Mouse (Mus musculus) ES-E14 (cell line): ENCODE results near the gene Dyrk2. TPM values are rescaled to one million over a fixed set of nuclear protein-coding genes. Genes with fewer than 3 reads are reported as not detected.
A peak's percentile ranks its signal among the peaks of the same experiment; 100 is the strongest.

Source experiments
- DNase-seq: peaks from one replicate; pipeline ENCODE4 v3.0.0-alpha.2; 2013; ENCODE audit warnings: low read depth, low spot score
- H3K27ac ChIP-seq: 2 replicates; pipeline ENCODE4 v1.5.1; 2012; ENCODE audit warnings: low read depth, mild to moderate bottlenecking, low read length, moderate library complexity, mixed read lengths; ENCODE audit not compliant: poor library complexity, insufficient read depth, severe bottlenecking
- H3K36me3 ChIP-seq: 2 replicates; pipeline ENCODE4 v1.6.1; 2012; ENCODE audit warnings: mild to moderate bottlenecking, low read length, moderate library complexity, mixed read lengths; ENCODE audit not compliant: control insufficient read depth, poor library complexity, insufficient read depth, severe bottlenecking
- H3K4me1 ChIP-seq, 2 experiments: fragments of 150-350 bp in 1 of 2; sonication (generic) in 1 of 2; 2 replicates each; pipeline ENCODE4 v1.6.1; 2012; ENCODE audit warnings: low read length in 2 of 2, mild to moderate bottlenecking in 1 of 2, mixed read lengths in 1 of 2; ENCODE audit not compliant: control insufficient read depth in 2 of 2, insufficient read depth in 2 of 2, poor library complexity in 1 of 2
- H3K4me3 ChIP-seq, 2 experiments: fragments of 150-350 bp in 1 of 2; sonication (generic) in 1 of 2; 2 replicates each; pipeline ENCODE4 v1.5.1; 2012; ENCODE audit warnings: low read length in 2 of 2, low read depth in 1 of 2, mild to moderate bottlenecking in 1 of 2, mixed read lengths in 1 of 2; ENCODE audit not compliant: insufficient read depth in 1 of 2, poor library complexity in 1 of 2, severe bottlenecking in 1 of 2
- H3K9ac ChIP-seq: 2 replicates; pipeline ENCODE4 v1.6.1; 2012; ENCODE audit warnings: low read depth, mild to moderate bottlenecking, low read length, mixed read lengths; ENCODE audit not compliant: poor library complexity, insufficient read depth, severe bottlenecking
- H3K9me3 ChIP-seq: fragments of 150-350 bp; sonication (generic); 2 replicates; pipeline ENCODE4 v1.6.1; 2012; ENCODE audit warnings: low read depth, mild to moderate bottlenecking, low read length; ENCODE audit not compliant: control insufficient read depth, insufficient read depth
- CHD2 ChIP-seq: IDR thresholded peaks from 2 replicates; pipeline ENCODE4 v1.6.1; 2014; ENCODE audit warnings: mild to moderate bottlenecking, low read depth, low read length, inconsistent platforms
- HCFC1 ChIP-seq: IDR thresholded peaks from 2 replicates; pipeline ENCODE4 v1.6.1; 2012; ENCODE audit warnings: low read length, inconsistent platforms, borderline replicate concordance; ENCODE audit not compliant: insufficient read depth
- MAFK ChIP-seq: IDR thresholded peaks from 2 replicates; pipeline ENCODE4 v1.6.1; 2014; ENCODE audit warnings: mild to moderate bottlenecking, low read depth, low read length, inconsistent platforms; ENCODE audit not compliant: insufficient read depth
- ZC3H11A ChIP-seq: IDR thresholded peaks from 2 replicates; pipeline ENCODE4 v1.6.1; 2012; ENCODE audit warnings: low read depth, mild to moderate bottlenecking, inconsistent platforms, low read length, borderline replicate concordance
- ZNF384 ChIP-seq: IDR thresholded peaks from 2 replicates; pipeline ENCODE4 v1.6.1; 2012; ENCODE audit warnings: low read depth, low read length, inconsistent platforms
- in situ Hi-C, 2 experiments: fragments of 600-800 bp; cut with MboI; formaldehyde crosslinking; loops; one replicate each; pipeline ENCODE4 v1.15.1; 2025; ENCODE audit warnings: low sequenced_read_pairs in 2 of 2, inconsistent platforms in 1 of 2; ENCODE audit not compliant: unreplicated experiment in 2 of 2
- total RNA-seq: library from RNA; depleted of rRNA; stranded (reverse); fragments of 300-350 nt; gene quantifications from 2 replicates; pipeline ENCODE4 v1.2.3, GENCODE M21; 2012

Dyrk2 gene
- total RNA-seq, 1 experiment: 12.1 TPM

DNA sequence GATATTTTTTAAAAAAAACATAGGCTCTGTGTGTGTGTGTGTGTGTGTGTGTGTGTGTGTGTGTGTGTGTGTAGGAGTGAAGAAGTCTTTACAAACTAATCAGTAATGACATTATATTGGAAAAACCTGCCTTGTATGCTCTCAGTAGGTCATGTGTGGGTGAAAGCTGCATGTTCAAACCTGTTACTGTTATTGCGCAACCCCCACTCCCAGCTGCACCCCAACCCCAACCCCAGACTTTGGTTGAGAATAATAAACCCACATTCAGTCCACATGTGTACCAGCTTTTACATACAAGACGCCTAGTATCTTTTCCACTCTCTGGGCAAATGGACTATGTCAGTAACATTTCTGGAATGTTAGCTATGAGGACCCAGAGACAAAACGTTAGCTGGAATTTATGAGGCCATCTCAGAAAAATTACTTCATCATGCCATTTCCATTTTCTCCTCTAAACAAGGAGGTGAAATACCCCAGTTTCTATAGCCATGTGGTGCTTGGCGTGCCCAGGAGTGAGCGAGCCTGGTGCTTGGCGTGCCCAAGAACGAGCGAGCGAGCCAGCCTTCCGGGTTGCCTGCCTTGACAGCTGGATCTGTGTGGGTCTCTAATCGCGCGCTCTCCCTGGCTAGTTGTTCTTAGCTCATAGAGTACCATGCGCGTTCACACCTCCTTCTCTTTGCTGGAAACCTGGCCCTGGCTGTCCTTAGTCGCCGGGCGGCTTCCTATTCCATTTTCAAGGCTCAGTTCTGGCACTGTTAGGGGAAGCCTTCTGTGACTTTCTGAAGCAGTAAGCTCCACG is 30.5 kb downstream of the Dyrk2 start:
- no peak for DNase-seq
- no peak overlapping the region for H3K9ac ChIP-seq
- no peaks in the 10 kb centered on the region for H3K4me1 ChIP-seq
- in situ Hi-C loops: no loop called here
- no peak overlapping the region for H3K27ac ChIP-seq
- TF ChIP-seq HCFC1 (no peak), ZNF384 (no peak), MAFK (no peak)
- no peaks in the 10 kb centered on the region for H3K36me3 ChIP-seq
- no peaks in the 10 kb centered on the region for H3K9me3 ChIP-seq
- H3K4me3 ChIP-seq: 0 out of 4 replicates have a peak overlapping the region, but pooled peaks of 1 of the 2 experiments have one; percentile 27

GRCm38 (mm10) chr10:118837636-118838035 is 32.4 kb downstream of the Dyrk2 start:
- Histone ChIP-seq H3K4me3 (no peak overlapping the region), H3K9me3 (no peaks in the 10 kb centered on the region), H3K9ac (no peak overlapping the region), H3K4me1 (no peaks in the 10 kb centered on the region), H3K27ac (no peak overlapping the region), H3K36me3 (no peaks in the 10 kb centered on the region)
- DNase-seq: no peak
- in situ Hi-C loops: no loop called here
- no peak for TF ChIP-seq HCFC1
- no peak for TF ChIP-seq ZNF384

GRCm38 (mm10) chr10:118831190-118831589 is 38.8 kb downstream of the Dyrk2 start:
- in situ Hi-C loops: no loop called here
- H3K4me3 ChIP-seq: no peak overlapping the region
- no peaks in the 10 kb centered on the region for H3K36me3 ChIP-seq
- no peaks in the 10 kb centered on the region for H3K4me1 ChIP-seq
- DNase-seq: no peak
- TF ChIP-seq ZC3H11A: no peak
- no peak for TF ChIP-seq ZNF384
- TF ChIP-seq MAFK: no peak
- TF ChIP-seq CHD2: no peak
- TF ChIP-seq HCFC1: no peak
- no peak overlapping the region for H3K27ac ChIP-seq
- H3K9ac ChIP-seq: no peak overlapping the region
- no peaks in the 10 kb centered on the region for H3K9me3 ChIP-seq

DNA sequence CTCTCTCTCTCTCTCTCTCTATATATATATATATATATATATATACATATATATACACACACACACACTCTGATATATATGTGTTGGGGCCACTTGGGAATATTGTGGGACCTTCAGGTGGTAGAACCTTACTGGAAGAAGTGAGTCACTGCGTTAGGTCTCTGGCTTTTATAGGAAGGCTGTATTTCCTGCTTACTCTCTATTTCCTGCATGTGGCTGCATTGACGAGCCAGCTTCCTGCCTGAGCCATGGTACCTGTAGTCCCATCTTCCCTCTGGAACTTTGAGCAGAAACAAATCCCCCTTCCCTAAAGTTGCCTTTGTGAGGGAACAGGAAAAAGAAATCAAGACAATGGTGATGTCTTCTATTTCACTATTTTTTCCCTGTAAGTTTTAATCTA is 40.4 kb downstream of the Dyrk2 start:
- H3K36me3 ChIP-seq: no peaks in the 10 kb centered on the region
- no peak for DNase-seq
- H3K9ac ChIP-seq: no peak overlapping the region
- in situ Hi-C loops: no loop called here
- H3K4me1 ChIP-seq: no peaks in the 10 kb centered on the region
- TF ChIP-seq ZC3H11A: no peak
- no peak for TF ChIP-seq CHD2
- no peak for TF ChIP-seq ZNF384
- TF ChIP-seq MAFK: no peak
- no peak for TF ChIP-seq HCFC1
- no peak overlapping the region for H3K4me3 ChIP-seq
- H3K27ac ChIP-seq: no peak overlapping the region
- H3K9me3 ChIP-seq: no peaks in the 10 kb centered on the region

DNA sequence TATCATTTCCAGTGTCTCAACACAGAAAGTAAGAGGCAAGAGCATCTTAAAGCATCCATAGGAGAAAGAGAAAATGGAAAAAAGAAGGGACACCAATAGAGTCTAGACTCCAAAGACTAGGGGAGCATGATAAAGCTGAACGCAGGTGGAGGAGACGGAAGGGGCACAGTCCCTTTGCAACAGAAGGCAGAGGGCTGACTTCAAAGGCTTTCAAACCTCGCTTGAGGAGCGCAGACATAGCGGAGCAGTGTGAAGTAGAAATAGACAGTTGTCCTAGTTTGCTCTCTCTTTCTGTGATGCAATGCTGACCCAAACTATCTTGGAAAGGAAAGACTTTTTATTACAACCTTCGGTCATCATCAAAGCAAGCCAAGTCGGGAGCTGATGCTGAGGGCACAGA is 42.9 kb downstream of the Dyrk2 start:
- no peaks in the 10 kb centered on the region for H3K4me1 ChIP-seq
- DNase-seq: no peak
- TF ChIP-seq MAFK (no peak), CHD2 (no peak), ZNF384 (no peak), HCFC1 (no peak), ZC3H11A (no peak)
- no peaks in the 10 kb centered on the region for H3K36me3 ChIP-seq
- in situ Hi-C loops: no loop called here
- H3K9me3 ChIP-seq: no peaks in the 10 kb centered on the region
- no peak overlapping the region for H3K9ac ChIP-seq
- H3K27ac ChIP-seq: no peak overlapping the region
- H3K4me3 ChIP-seq: no peak overlapping the region
